Mouse (Mus musculus) ES-E14 (cell line): ENCODE data around the gene Ascc1.

Experiments used
- CHD2 ChIP-seq: IDR thresholded peaks from 2 replicates; pipeline ENCODE4 v1.6.1; 2014; ENCODE audit warnings: mild to moderate bottlenecking, low read depth, low read length, inconsistent platforms
- HCFC1 ChIP-seq: IDR thresholded peaks from 2 replicates; pipeline ENCODE4 v1.6.1; 2012; ENCODE audit warnings: low read length, inconsistent platforms, borderline replicate concordance; ENCODE audit not compliant: insufficient read depth
- ZNF384 ChIP-seq: IDR thresholded peaks from 2 replicates; pipeline ENCODE4 v1.6.1; 2012; ENCODE audit warnings: low read depth, low read length, inconsistent platforms

- TF ChIP-seq CHD2 (no peak), HCFC1 (no peak), ZNF384 (no peak)
Measured at GRCm38 (mm10) chr10:59997591-59997990, 5.0 kb upstream of the Ascc1 start.
